Comparison of ENCODE assay signal across 8 mouse cellular contexts in genomic region chr11:96314671-96315343, GRCm38 (mm10). TPM values are rescaled to one million over a fixed set of nuclear protein-coding genes. Genes with fewer than 3 reads are reported as not detected.
A peak's percentile ranks its signal among the peaks of the same experiment; 100 is the strongest.
DNase-seq lines count a peak whose midpoint lies in the region; ATAC-seq lines count a peak whose summit lies in the region.

No protein-coding gene starts in this region.

- H3K9ac ChIP-seq in heart, embryonic 11.5 days (ENCODE audit: low read depth, low read length), result peak overlapping the region; percentile 63
- peak overlapping the region; percentile 26; the same call in 1 of the 2 replicates for H3K9ac ChIP-seq in liver, embryonic 13.5 days
- peak overlapping the region; percentile 63 for H3K9ac ChIP-seq in stomach, embryonic 14.5 days (replicated peaks; ENCODE audit: low read depth, low read length)
- H3K9ac ChIP-seq in forebrain, embryonic 12.5 days, result no peak overlapping the region

- peaks cover 98% of the 10 kb centered on the region for H3K27me3 ChIP-seq in heart, embryonic 11.5 days (ENCODE audit: control insufficient read depth, insufficient read depth, low read length)
- peaks cover 100% of the 10 kb centered on the region for H3K27me3 ChIP-seq in liver, embryonic 13.5 days
- H3K27me3 ChIP-seq in stomach, embryonic 14.5 days (ENCODE audit: control insufficient read depth, insufficient read depth, low read length), result no peaks in the 10 kb centered on the region
- H3K27me3 ChIP-seq in forebrain, embryonic 12.5 days, result peaks cover 100% of the 10 kb centered on the region

- peaks cover 4% of the 10 kb centered on the region; the same call in 1 of the 2 replicates for H3K4me1 ChIP-seq in heart, embryonic 11.5 days (ENCODE audit: control insufficient read depth, insufficient read depth, low read length)
- H3K4me1 ChIP-seq in liver, embryonic 13.5 days (replicated peaks), result peaks cover 10% of the 10 kb centered on the region
- peaks cover 25% of the 10 kb centered on the region for H3K4me1 ChIP-seq in stomach, embryonic 14.5 days (ENCODE audit: control insufficient read depth, insufficient read depth, low read length)
- peaks cover 5% of the 10 kb centered on the region for H3K4me1 ChIP-seq in forebrain, embryonic 12.5 days

- WGBS in heart, embryonic 11.5 days (ENCODE audit: insufficient replicate concordance), result under 1% methylated on average over 34 of the region's 34 CpGs
- WGBS in liver, embryonic 13.5 days (ENCODE audit: insufficient replicate concordance), result 3% methylated on average over 34 of the region's 34 CpGs
- WGBS in stomach, embryonic 14.5 days, result 3% methylated on average over 34 of the region's 34 CpGs
- 1% methylated on average over 34 of the region's 34 CpGs for WGBS in forebrain, embryonic 12.5 days

- H3K4me2 ChIP-seq in heart, embryonic 11.5 days, result peak overlapping the region; percentile 51
- peak overlapping the region; percentile 28 for H3K4me2 ChIP-seq in liver, embryonic 13.5 days
- H3K4me2 ChIP-seq in stomach, embryonic 14.5 days (replicated peaks; ENCODE audit: low read depth, low read length), result peak overlapping the region; percentile 95
- no peak overlapping the region for H3K4me2 ChIP-seq in forebrain, embryonic 12.5 days

- no peaks in the 10 kb centered on the region for H3K36me3 ChIP-seq in heart, embryonic 11.5 days (ENCODE audit: control insufficient read depth, insufficient read depth, low read length)
- no peaks in the 10 kb centered on the region for H3K36me3 ChIP-seq in liver, embryonic 13.5 days
- no peaks in the 10 kb centered on the region for H3K36me3 ChIP-seq in stomach, embryonic 14.5 days (ENCODE audit: control insufficient read depth, insufficient read depth, low read length)
- H3K36me3 ChIP-seq in forebrain, embryonic 12.5 days (replicated peaks), result no peaks in the 10 kb centered on the region

- no peak for ATAC-seq in heart, embryonic 11.5 days (replicated peaks; ENCODE audit: insufficient number of reproducible peaks, low FRiP score, low TSS enrichment)
- ATAC-seq in inflammation-experienced regulatory T-cells, adult 6 months, result peak; percentile 5
- no peak for ATAC-seq in liver, embryonic 13.5 days (ENCODE audit: low read depth)
- no peak for ATAC-seq in stomach, embryonic 14.5 days (ENCODE audit: insufficient number of reproducible peaks, insufficient read depth, low FRiP score, low read depth)
- ATAC-seq in forebrain, embryonic 12.5 days (ENCODE audit: low FRiP score), result no peak

- H3K27ac ChIP-seq in heart, embryonic 11.5 days (ENCODE audit: low read depth, low read length), result peak overlapping the region; percentile 54; the same call in 1 of the 2 replicates
- peak overlapping the region; percentile 59 for H3K27ac ChIP-seq in liver, embryonic 13.5 days
- peak overlapping the region; percentile 100 for H3K27ac ChIP-seq in stomach, embryonic 14.5 days (ENCODE audit: low read length)
- no peak overlapping the region for H3K27ac ChIP-seq in forebrain, embryonic 12.5 days

- no peaks in the 10 kb centered on the region for H3K9me3 ChIP-seq in heart, embryonic 11.5 days (replicated peaks; ENCODE audit: control insufficient read depth, low read length)
- no peaks in the 10 kb centered on the region for H3K9me3 ChIP-seq in liver, embryonic 13.5 days (replicated peaks)
- H3K9me3 ChIP-seq in stomach, embryonic 14.5 days (ENCODE audit: control insufficient read depth, low read depth, low read length), result no peaks in the 10 kb centered on the region
- H3K9me3 ChIP-seq in forebrain, embryonic 12.5 days, result no peaks in the 10 kb centered on the region

- no peak for DNase-seq in heart, postnatal 4 days
- no peak for DNase-seq in liver, embryonic 13.5 days
- no peak for DNase-seq in ovary, adult 18-20 months (ENCODE audit: low spot score)
- no peak for DNase-seq in c-Kit-positive CD71-positive TER-119-positive erythroid progenitor cells, embryonic 14.5 days (ENCODE audit: low spot score)

- H3K4me3 ChIP-seq in heart, embryonic 11.5 days (ENCODE audit: low read depth, low read length), result peak overlapping the region; percentile 17; the same call in 1 of the 2 replicates
- peak overlapping the region; percentile 30 for H3K4me3 ChIP-seq in liver, embryonic 13.5 days (replicated peaks)
- peak overlapping the region; percentile 70 for H3K4me3 ChIP-seq in stomach, embryonic 14.5 days (ENCODE audit: low read depth, low read length)
- no peak overlapping the region for H3K4me3 ChIP-seq in forebrain, embryonic 12.5 days (replicated peaks)

RNA-seq across cellular contexts. Expression of gene Hoxb4, which starts 3.3 kb away (rescaled TPM):
- polyA plus RNA-seq in heart, embryonic 11.5 days (2014; fragmentation: Nextera tagmentation; extraction: Ambion mirVana), result 0.21 and 0.77 TPM in 2 replicates
- 1 to 10 TPM in 1 of 2 experiments, under 1 TPM in 1; 0.74 to 1.0 TPM for total RNA-seq in heart, postnatal 4 days (2021)
- 1 to 10 TPM in 2 of 3 experiments, under 1 TPM in 1; 0.92 to 1.5 (median 1.2) TPM for polyA plus RNA-seq in inflammation-experienced regulatory T-cells, adult 6 months (2017; shearing (Covaris generic))
- polyA plus RNA-seq in liver, embryonic 13.5 days (2015; fragmentation: Nextera tagmentation; extraction: Ambion mirVana), result 0.16 and 0.20 TPM in 2 replicates
- polyA plus RNA-seq in stomach, embryonic 14.5 days (2014; fragmentation: Nextera tagmentation; extraction: Ambion mirVana), result 3.5 and 3.7 TPM in 2 replicates
- not detected in 2 replicates for polyA plus RNA-seq in forebrain, embryonic 12.5 days (2016; fragmentation: Nextera tagmentation; extraction: Ambion mirVana)

RNA-seq across cellular contexts. Expression of gene Hoxb3, which starts 8.3 kb away (rescaled TPM):
- polyA plus RNA-seq in heart, embryonic 11.5 days (2014; fragmentation: Nextera tagmentation; extraction: Ambion mirVana), result 0.74 and 1.0 TPM in 2 replicates
- total RNA-seq in heart, postnatal 4 days (2021), result 1 to 10 TPM; 1.4 to 1.5 TPM
- under 1 TPM in 1 of 3 experiments, not detected in 2; 0.86 TPM for polyA plus RNA-seq in inflammation-experienced regulatory T-cells, adult 6 months (2017; shearing (Covaris generic))
- 0.08 and 0.13 TPM in 2 replicates for polyA plus RNA-seq in liver, embryonic 13.5 days (2015; fragmentation: Nextera tagmentation; extraction: Ambion mirVana)
- 3.6 and 4.7 TPM in 2 replicates for polyA plus RNA-seq in stomach, embryonic 14.5 days (2014; fragmentation: Nextera tagmentation; extraction: Ambion mirVana)
- polyA plus RNA-seq in forebrain, embryonic 12.5 days (2016; fragmentation: Nextera tagmentation; extraction: Ambion mirVana), result not detected in 2 replicates

RNA-seq across cellular contexts. Expression of gene Hoxb5, which starts 11.7 kb away (rescaled TPM):
- polyA plus RNA-seq in heart, embryonic 11.5 days (2014; fragmentation: Nextera tagmentation; extraction: Ambion mirVana), result 0.65 and 2.4 TPM in 2 replicates
- under 1 TPM in 1 of 2 experiments, not detected in 1; 0.32 TPM for total RNA-seq in heart, postnatal 4 days (2021)
- not detected for polyA plus RNA-seq in inflammation-experienced regulatory T-cells, adult 6 months (2017; shearing (Covaris generic))
- 0.44 and 0.58 TPM in 2 replicates for polyA plus RNA-seq in liver, embryonic 13.5 days (2015; fragmentation: Nextera tagmentation; extraction: Ambion mirVana)
- 21.2 and 23.3 TPM in 2 replicates for polyA plus RNA-seq in stomach, embryonic 14.5 days (2014; fragmentation: Nextera tagmentation; extraction: Ambion mirVana)
- polyA plus RNA-seq in forebrain, embryonic 12.5 days (2016; fragmentation: Nextera tagmentation; extraction: Ambion mirVana), result not detected in 2 replicates

RNA-seq across cellular contexts. Expression of gene Hoxb6, which starts 22.5 kb away (rescaled TPM):
- polyA plus RNA-seq in heart, embryonic 11.5 days (2014; fragmentation: Nextera tagmentation; extraction: Ambion mirVana), result 0.32 and 0.90 TPM in 2 replicates
- total RNA-seq in heart, postnatal 4 days (2021), result not detected
- polyA plus RNA-seq in inflammation-experienced regulatory T-cells, adult 6 months (2017; shearing (Covaris generic)), result not detected
- polyA plus RNA-seq in liver, embryonic 13.5 days (2015; fragmentation: Nextera tagmentation; extraction: Ambion mirVana), result 0.07 and 0.14 TPM in 2 replicates
- polyA plus RNA-seq in stomach, embryonic 14.5 days (2014; fragmentation: Nextera tagmentation; extraction: Ambion mirVana), result 12.4 TPM in 2 replicates
- polyA plus RNA-seq in forebrain, embryonic 12.5 days (2016; fragmentation: Nextera tagmentation; extraction: Ambion mirVana), result not detected in 2 replicates

RNA-seq across cellular contexts. Expression of gene Hoxb7, which starts 28.4 kb away (rescaled TPM):
- polyA plus RNA-seq in heart, embryonic 11.5 days (2014; fragmentation: Nextera tagmentation; extraction: Ambion mirVana), result 0.28 and 0.31 TPM in 2 replicates
- total RNA-seq in heart, postnatal 4 days (2021), result under 1 TPM in 1 of 2 experiments, not detected in 1; 0.24 TPM
- polyA plus RNA-seq in inflammation-experienced regulatory T-cells, adult 6 months (2017; shearing (Covaris generic)), result not detected
- 0.16 and 0.32 TPM in 2 replicates for polyA plus RNA-seq in liver, embryonic 13.5 days (2015; fragmentation: Nextera tagmentation; extraction: Ambion mirVana)
- polyA plus RNA-seq in stomach, embryonic 14.5 days (2014; fragmentation: Nextera tagmentation; extraction: Ambion mirVana), result 8.4 and 14.0 TPM in 2 replicates
- polyA plus RNA-seq in forebrain, embryonic 12.5 days (2016; fragmentation: Nextera tagmentation; extraction: Ambion mirVana), result not detected in 2 replicates
